Mouse (Mus musculus): ENCODE results near the gene Mcf2l. TPM values are rescaled to one million over a fixed set of nuclear protein-coding genes. Genes with fewer than 3 reads are reported as not detected.

Gene Mcf2l
- polyA plus RNA-seq, 1 experiment from 2014 or later = 163 TPM

DNA sequence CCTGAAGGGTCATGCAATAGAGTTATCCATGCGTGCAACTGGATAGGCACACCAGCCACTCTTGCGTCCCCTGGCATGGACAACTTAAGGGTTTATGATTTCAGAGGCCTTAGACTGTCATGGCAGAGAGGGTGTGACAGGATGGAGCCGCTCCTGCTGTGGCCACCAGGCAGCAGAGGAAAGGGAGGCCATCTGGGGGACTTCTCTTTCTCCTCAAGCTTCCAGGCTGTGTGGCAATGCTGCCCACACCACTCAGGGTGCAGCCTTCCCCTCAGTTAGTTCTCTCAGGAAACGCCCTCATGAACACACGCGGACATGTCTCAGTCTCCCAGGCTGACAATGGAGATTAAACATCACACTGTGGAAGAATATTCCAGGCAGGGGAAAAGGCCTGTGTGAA, 165.4 kb downstream of the Mcf2l start:
- ATAC-seq = no peak
- H3K9ac ChIP-seq (replicated peaks; ENCODE audit: low read depth, low read length) = no peak overlapping the region
- WGBS = 82% methylated on average over 6 of the region's 6 CpGs

GRCm38 (mm10) chr8:13041459-13041858, 167.9 kb downstream of the Mcf2l start:
- Histone ChIP-seq H3K27me3 (replicated peaks; ENCODE audit: control insufficient read depth, insufficient read depth, low read length) (no peaks in the 10 kb centered on the region), H3K36me3 (ENCODE audit: control insufficient read depth, insufficient read depth) (no peaks in the 10 kb centered on the region), H3K27ac (ENCODE audit: low read length) (no peak overlapping the region), H3K4me2 (ENCODE audit: low read length) (no peak overlapping the region), H3K9ac (replicated peaks; ENCODE audit: low read depth, low read length) (no peak overlapping the region), H3K4me3 (replicated peaks; ENCODE audit: low read length) (no peak overlapping the region), H3K9me3 (ENCODE audit: control insufficient read depth, low read length) (no peaks in the 10 kb centered on the region), H3K4me1 (replicated peaks; ENCODE audit: control insufficient read depth, insufficient read depth, low read length) (peaks cover under 1% of the 10 kb centered on the region; the same call in 1 of the 2 replicates)
- 78% methylated on average over 4 of the region's 4 CpGs for WGBS
- ATAC-seq = no peak

More for the DNA sequence above, 165.4 kb downstream of the Mcf2l start:
- no peak overlapping the region for H3K27ac ChIP-seq (ENCODE audit: low read length)
- no peaks in the 10 kb centered on the region for H3K27me3 ChIP-seq (replicated peaks; ENCODE audit: control insufficient read depth, insufficient read depth, low read length)
- H3K4me3 ChIP-seq (replicated peaks; ENCODE audit: low read length) = no peak overlapping the region
- H3K4me2 ChIP-seq (ENCODE audit: low read length) = no peak overlapping the region
- H3K36me3 ChIP-seq (ENCODE audit: control insufficient read depth, insufficient read depth) = no peaks in the 10 kb centered on the region
- no peaks in the 10 kb centered on the region for H3K9me3 ChIP-seq (ENCODE audit: control insufficient read depth, low read length)
- H3K4me1 ChIP-seq (replicated peaks; ENCODE audit: control insufficient read depth, insufficient read depth, low read length) = peaks cover 5% of the 10 kb centered on the region; the same call in 1 of the 2 replicates

DNA sequence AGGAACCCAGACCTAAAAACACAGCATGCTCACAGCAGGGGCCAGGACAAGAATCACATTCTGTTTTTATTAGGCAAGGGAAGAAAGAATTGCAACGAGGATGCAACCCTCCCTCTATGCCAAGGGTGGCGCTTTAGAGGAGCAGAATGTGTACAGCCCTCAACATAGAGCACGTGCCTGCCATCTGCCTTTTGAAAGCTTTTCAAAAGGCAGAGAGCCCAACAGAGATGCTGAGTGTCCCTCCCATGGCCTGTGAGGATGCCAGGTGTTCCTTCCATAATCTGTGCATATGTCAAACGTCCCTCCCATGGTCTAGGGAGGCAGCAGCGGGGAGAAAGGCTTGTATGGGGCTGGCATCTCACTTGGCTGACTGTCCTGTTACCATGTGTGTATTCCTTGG, 174.0 kb downstream of the Mcf2l start:
- Histone ChIP-seq H3K27me3 (replicated peaks; ENCODE audit: control insufficient read depth, insufficient read depth, low read length) (no peaks in the 10 kb centered on the region), H3K9me3 (ENCODE audit: control insufficient read depth, low read length) (no peaks in the 10 kb centered on the region), H3K4me3 (replicated peaks; ENCODE audit: low read length) (no peak overlapping the region), H3K27ac (ENCODE audit: low read length) (no peak overlapping the region), H3K36me3 (ENCODE audit: control insufficient read depth, insufficient read depth) (no peaks in the 10 kb centered on the region), H3K4me2 (ENCODE audit: low read length) (no peak overlapping the region), H3K4me1 (replicated peaks; ENCODE audit: control insufficient read depth, insufficient read depth, low read length) (no peaks in the 10 kb centered on the region), H3K9ac (replicated peaks; ENCODE audit: low read depth, low read length) (no peak overlapping the region)
- WGBS = 51% methylated on average over 5 of the region's 5 CpGs
- ATAC-seq = no peak

DNA sequence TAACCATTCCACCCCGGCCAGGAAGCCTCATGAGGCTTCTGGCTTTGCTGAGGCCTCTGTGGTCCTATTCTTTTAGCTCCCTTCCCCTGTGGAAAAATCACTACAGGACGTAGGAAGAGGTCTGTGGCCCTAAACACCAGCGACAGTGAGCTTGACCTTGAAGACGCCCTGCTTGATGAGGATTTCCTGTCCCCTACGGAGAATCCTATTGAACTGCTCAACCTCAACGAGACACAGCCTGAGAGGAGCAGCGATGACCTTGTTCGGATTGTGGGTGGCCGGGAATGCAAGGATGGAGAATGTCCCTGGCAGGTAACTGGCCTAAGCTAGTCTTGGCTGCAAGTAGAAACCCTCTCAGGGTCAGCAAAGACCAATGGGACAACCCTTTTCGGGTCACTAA, 176.9 kb downstream of the Mcf2l start:
- no peaks in the 10 kb centered on the region for H3K9me3 ChIP-seq (ENCODE audit: control insufficient read depth, low read length)
- no peak overlapping the region for H3K9ac ChIP-seq (replicated peaks; ENCODE audit: low read depth, low read length)
- H3K36me3 ChIP-seq (ENCODE audit: control insufficient read depth, insufficient read depth) = no peaks in the 10 kb centered on the region
- no peaks in the 10 kb centered on the region for H3K27me3 ChIP-seq (replicated peaks; ENCODE audit: control insufficient read depth, insufficient read depth, low read length)
- H3K27ac ChIP-seq (ENCODE audit: low read length) = no peak overlapping the region
- H3K4me2 ChIP-seq (ENCODE audit: low read length) = no peak overlapping the region
- WGBS = 87% methylated on average over 10 of the region's 10 CpGs
- no peaks in the 10 kb centered on the region for H3K4me1 ChIP-seq (replicated peaks; ENCODE audit: control insufficient read depth, insufficient read depth, low read length)
- no peak for ATAC-seq
- H3K4me3 ChIP-seq (replicated peaks; ENCODE audit: low read length) = no peak overlapping the region

DNA sequence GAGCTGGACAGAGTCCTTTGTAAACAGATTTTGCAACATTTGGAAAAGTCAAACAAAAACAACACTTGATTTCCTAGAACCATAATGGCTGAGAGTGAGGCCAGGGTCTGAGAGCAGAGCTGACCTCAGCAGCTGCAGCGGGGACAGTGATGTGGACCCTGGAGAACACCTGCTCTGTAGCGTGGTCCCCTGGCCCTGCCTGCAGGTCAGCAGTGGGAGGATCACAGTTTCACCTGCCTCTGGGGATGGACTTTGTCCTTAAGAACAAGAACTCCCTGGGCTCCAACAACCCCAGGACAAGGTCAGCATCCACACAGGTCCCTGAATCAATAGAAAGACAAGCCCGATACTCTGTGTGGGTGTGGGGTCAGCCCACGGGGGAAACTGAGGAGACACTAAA, 183.7 kb downstream of the Mcf2l start:
- H3K9ac ChIP-seq (replicated peaks; ENCODE audit: low read depth, low read length) = no peak overlapping the region
- no peak for ATAC-seq
- H3K27me3 ChIP-seq (replicated peaks; ENCODE audit: control insufficient read depth, insufficient read depth, low read length) = no peaks in the 10 kb centered on the region
- H3K4me1 ChIP-seq (replicated peaks; ENCODE audit: control insufficient read depth, insufficient read depth, low read length) = no peaks in the 10 kb centered on the region
- no peak overlapping the region for H3K4me2 ChIP-seq (ENCODE audit: low read length)
- no peaks in the 10 kb centered on the region for H3K36me3 ChIP-seq (ENCODE audit: control insufficient read depth, insufficient read depth)
- H3K9me3 ChIP-seq (ENCODE audit: control insufficient read depth, low read length) = no peaks in the 10 kb centered on the region
- no peak overlapping the region for H3K27ac ChIP-seq (ENCODE audit: low read length)
- no peak overlapping the region for H3K4me3 ChIP-seq (replicated peaks; ENCODE audit: low read length)
- WGBS = 86% methylated on average over 4 of the region's 4 CpGs

DNA sequence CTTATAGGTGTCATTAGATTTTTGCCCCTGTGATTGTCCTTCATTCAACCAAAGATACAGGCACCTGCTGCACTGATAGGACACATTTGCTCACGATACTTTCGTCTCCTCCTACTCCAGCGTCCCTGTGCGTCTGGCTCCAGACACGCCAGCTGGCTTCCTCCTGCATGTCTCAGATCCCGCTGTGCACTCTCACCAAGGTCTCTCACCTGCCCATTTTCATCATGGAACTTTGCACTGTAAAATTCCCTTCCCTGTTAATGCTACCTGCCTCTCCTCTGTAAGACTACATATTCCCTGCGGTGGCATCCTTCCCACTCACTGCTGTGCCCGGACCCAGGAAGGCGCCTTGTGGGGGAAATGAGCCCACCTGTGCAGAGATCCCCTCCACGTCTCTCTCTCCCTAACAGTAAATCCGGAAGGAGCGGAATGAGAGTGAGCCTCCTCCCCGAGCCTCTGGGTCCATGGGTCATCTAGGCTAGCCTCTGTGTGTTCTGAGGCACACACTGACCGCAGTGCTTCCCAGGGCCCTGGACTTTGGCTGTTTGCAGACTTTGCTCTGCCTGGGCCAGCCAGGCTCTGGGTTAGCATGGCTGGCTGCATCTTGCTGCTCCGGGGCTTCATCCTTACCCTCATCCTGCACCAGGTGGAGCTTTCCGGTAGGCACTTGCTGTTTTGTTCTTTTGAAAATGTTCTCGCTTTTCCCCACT, 187.0 kb downstream of the Mcf2l start, which contains the start of gene Proz:
Gene Proz (plus strand): TSS at position 474 of the 710 bp plus-strand sequence.
- WGBS = 81% methylated on average over 17 of the region's 17 CpGs
- no peaks in the 10 kb centered on the region for H3K9me3 ChIP-seq (ENCODE audit: control insufficient read depth, low read length)
- H3K27ac ChIP-seq (ENCODE audit: low read length) = no peak within 1 kb of the TSS
- no peak within 1 kb of the TSS for H3K4me2 ChIP-seq (ENCODE audit: low read length)
- no peaks in the 10 kb centered on the region for H3K36me3 ChIP-seq (ENCODE audit: control insufficient read depth, insufficient read depth)
- no peaks in the 10 kb centered on the region for H3K4me1 ChIP-seq (replicated peaks; ENCODE audit: control insufficient read depth, insufficient read depth, low read length)
- no peaks in the 10 kb centered on the region for H3K27me3 ChIP-seq (replicated peaks; ENCODE audit: control insufficient read depth, insufficient read depth, low read length)
- no peak within 1 kb of the TSS for H3K4me3 ChIP-seq (replicated peaks; ENCODE audit: low read length)
- H3K9ac ChIP-seq (replicated peaks; ENCODE audit: low read depth, low read length) = no peak within 1 kb of the TSS
- no peak for ATAC-seq

- H3K4me2 ChIP-seq (ENCODE audit: low read length) = no peak overlapping the region
- H3K27me3 ChIP-seq (replicated peaks; ENCODE audit: control insufficient read depth, insufficient read depth, low read length) = no peaks in the 10 kb centered on the region
- no peak overlapping the region for H3K4me3 ChIP-seq (replicated peaks; ENCODE audit: low read length)
- no peak overlapping the region for H3K9ac ChIP-seq (replicated peaks; ENCODE audit: low read depth, low read length)
- WGBS = 79% methylated on average over 16 of the region's 16 CpGs
- no peak overlapping the region for H3K27ac ChIP-seq (ENCODE audit: low read length)
- ATAC-seq = no peak
- H3K9me3 ChIP-seq (ENCODE audit: control insufficient read depth, low read length) = no peaks in the 10 kb centered on the region
- no peaks in the 10 kb centered on the region for H3K4me1 ChIP-seq (replicated peaks; ENCODE audit: control insufficient read depth, insufficient read depth, low read length)
- no peaks in the 10 kb centered on the region for H3K36me3 ChIP-seq (ENCODE audit: control insufficient read depth, insufficient read depth)
Observed at GRCm38 (mm10) chr8:13063112-13063511, 189.5 kb downstream of the Mcf2l start.

Small RNAs within 50 kb of the gene (microRNA-seq; reads per million reads assigned to microRNA genes)
- gene Gm38671 = 2.3 reads per million, percentile 5 among the genes with 10 or more reads in this experiment

Other genes starting within 250 kb of the Mcf2l start
- gene Tubgcp3, start 201.6 kb upstream of the Mcf2l start, polyA plus RNA-seq (2015; fragmentation: Nextera tagmentation; extraction: Ambion mirVana) = 43.9 and 47.7 TPM in 2 replicates
- 13.6 and 16.5 TPM in 2 replicates for gene Atp11a, start 116.8 kb upstream of the Mcf2l start, polyA plus RNA-seq (2015; fragmentation: Nextera tagmentation; extraction: Ambion mirVana)
- gene F7, start 152.2 kb downstream of the Mcf2l start, polyA plus RNA-seq (2015; fragmentation: Nextera tagmentation; extraction: Ambion mirVana) = not detected in 2 replicates
- 0.19 and 0.24 TPM in 2 replicates for gene F10, start 163.5 kb downstream of the Mcf2l start, polyA plus RNA-seq (2015; fragmentation: Nextera tagmentation; extraction: Ambion mirVana)
- 1.7 and 2.2 TPM in 2 replicates for gene Proz, start 187.1 kb downstream of the Mcf2l start, polyA plus RNA-seq (2015; fragmentation: Nextera tagmentation; extraction: Ambion mirVana)
- gene Pcid2, start 231.7 kb downstream of the Mcf2l start, polyA plus RNA-seq (2015; fragmentation: Nextera tagmentation; extraction: Ambion mirVana) = 51.6 and 53.8 TPM in 2 replicates
- 70.1 and 80.9 TPM in 2 replicates for gene Cul4a, start 231.8 kb downstream of the Mcf2l start, polyA plus RNA-seq (2015; fragmentation: Nextera tagmentation; extraction: Ambion mirVana)

Data from forebrain, embryonic 16.5 days (tissue).